Mouse (Mus musculus): ENCODE data around the gene Olfr220. TPM values are rescaled to one million over a fixed set of nuclear protein-coding genes. Genes with fewer than 3 reads are reported as not detected.

Gene Olfr220
- not detected in 2 replicates for polyA plus RNA-seq (2014; fragmentation: Nextera tagmentation; extraction: Ambion mirVana)

DNA sequence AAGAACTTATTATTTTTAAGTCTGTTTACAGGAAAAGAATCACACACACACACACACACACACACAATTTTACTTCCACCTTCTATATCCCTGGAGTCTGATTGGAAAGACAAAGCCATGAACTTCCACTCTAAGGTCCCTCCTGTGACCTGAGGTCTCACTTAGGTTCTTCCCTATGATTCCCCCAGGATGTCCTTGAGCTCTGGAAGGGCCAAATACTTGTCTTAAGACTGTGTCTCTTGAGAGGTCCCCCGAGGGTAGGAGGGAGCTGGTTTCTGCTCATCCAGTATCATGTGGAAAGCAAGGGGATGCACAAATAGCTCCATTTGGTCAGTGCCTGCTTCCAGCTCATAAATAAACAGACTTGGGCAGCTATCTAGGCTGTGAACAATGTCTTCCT is at the start of gene Olfr220:
Gene Olfr220, plus strand, starts transcription at position 301 of the 400 bp plus-strand sequence.
- 86% methylated on average over 1 of the region's 1 CpGs for WGBS
- no peaks in the 10 kb centered on the region for H3K4me1 ChIP-seq (replicated peaks; ENCODE audit: control insufficient read depth, insufficient read depth, low read length)

DNA sequence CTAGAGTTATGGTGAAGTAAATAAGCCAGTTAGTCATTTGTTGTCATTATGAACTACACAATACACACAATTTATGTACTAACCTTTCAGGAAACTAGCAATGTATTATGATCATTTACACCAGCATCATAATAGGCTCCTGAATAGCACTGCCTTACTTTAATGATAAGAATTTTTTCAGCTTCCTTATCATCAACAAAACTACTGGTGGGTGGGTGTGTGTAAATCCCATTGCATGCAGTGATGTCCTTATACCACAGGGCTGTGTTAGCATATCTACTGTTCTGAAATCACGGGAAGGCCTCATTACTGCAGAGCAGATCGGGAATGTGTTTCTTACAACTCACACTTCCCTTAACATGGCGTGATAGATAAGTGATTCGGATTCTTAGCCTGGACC is 18.9 kb upstream of the Olfr220 start:
- H3K4me2 ChIP-seq (replicated peaks), result no peak overlapping the region
- H3K9ac ChIP-seq, result no peak overlapping the region
- DNase-seq (ENCODE audit: low spot score) (no peak), ATAC-seq (ENCODE audit: low FRiP score) (no peak)
- no peaks in the 10 kb centered on the region for H3K27me3 ChIP-seq (ENCODE audit: control insufficient read depth, insufficient read depth, low read length)
- H3K36me3 ChIP-seq (replicated peaks; ENCODE audit: control insufficient read depth, insufficient read depth), result no peaks in the 10 kb centered on the region
- no peak overlapping the region for H3K4me3 ChIP-seq (replicated peaks; ENCODE audit: low read length)
- WGBS, result 93% methylated on average over 4 of the region's 4 CpGs
- H3K9me3 ChIP-seq (ENCODE audit: control insufficient read depth, low read length), result no peaks in the 10 kb centered on the region
- no peaks in the 10 kb centered on the region for H3K4me1 ChIP-seq (replicated peaks; ENCODE audit: control insufficient read depth, insufficient read depth, low read length)
- H3K27ac ChIP-seq, result no peak overlapping the region

More for the DNA sequence above, at the start of gene Olfr220:
- Histone ChIP-seq H3K9ac (no peak within 1 kb of the TSS), H3K27ac (no peak within 1 kb of the TSS), H3K9me3 (ENCODE audit: control insufficient read depth, low read length) (no peaks in the 10 kb centered on the region), H3K4me2 (replicated peaks) (no peak within 1 kb of the TSS), H3K4me3 (replicated peaks; ENCODE audit: low read length) (no peak within 1 kb of the TSS), H3K36me3 (replicated peaks; ENCODE audit: control insufficient read depth, insufficient read depth) (no peaks in the 10 kb centered on the region), H3K27me3 (ENCODE audit: control insufficient read depth, insufficient read depth, low read length) (no peaks in the 10 kb centered on the region)
- ATAC-seq (ENCODE audit: low FRiP score) (no peak), DNase-seq (ENCODE audit: low spot score) (no peak)

DNA sequence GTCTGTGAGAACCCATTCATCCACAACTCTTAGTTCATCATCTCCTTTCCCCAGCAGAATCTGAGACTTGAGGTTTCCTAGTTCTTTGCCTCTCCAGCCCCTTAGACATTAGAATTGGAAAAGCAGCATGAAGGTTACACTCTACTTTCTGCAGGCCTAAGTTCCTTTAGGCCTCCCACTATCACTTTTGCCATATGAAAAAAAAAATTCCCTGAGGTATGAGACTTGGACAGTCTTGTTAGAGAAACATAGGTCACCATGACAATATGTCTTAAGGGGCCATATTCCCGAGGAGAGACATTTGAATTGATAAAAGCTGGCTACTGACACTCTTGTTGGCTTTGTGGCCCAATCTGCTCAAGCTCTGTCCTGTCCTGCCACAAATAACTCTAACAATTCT is 18.1 kb upstream of the Olfr220 start, which contains the start of gene Olfr414:
Gene Olfr414, plus strand, starts transcription at position 301 of the 400 bp plus-strand sequence.
- H3K9me3 ChIP-seq (ENCODE audit: control insufficient read depth, low read length), result no peaks in the 10 kb centered on the region
- no peaks in the 10 kb centered on the region for H3K27me3 ChIP-seq (ENCODE audit: control insufficient read depth, insufficient read depth, low read length)
- no peak within 1 kb of the TSS for H3K4me3 ChIP-seq (replicated peaks; ENCODE audit: low read length)
- no peak within 1 kb of the TSS for H3K4me2 ChIP-seq (replicated peaks)
- no peak within 1 kb of the TSS for H3K27ac ChIP-seq
- WGBS, result 74% methylated on average over 1 of the region's 1 CpGs
- no peak for ATAC-seq (ENCODE audit: low FRiP score)
- H3K9ac ChIP-seq, result no peak within 1 kb of the TSS
- no peaks in the 10 kb centered on the region for H3K36me3 ChIP-seq (replicated peaks; ENCODE audit: control insufficient read depth, insufficient read depth)
- DNase-seq (ENCODE audit: low spot score), result no peak
- H3K4me1 ChIP-seq (replicated peaks; ENCODE audit: control insufficient read depth, insufficient read depth, low read length), result no peaks in the 10 kb centered on the region

- Histone ChIP-seq H3K27me3 (ENCODE audit: control insufficient read depth, insufficient read depth, low read length) (no peaks in the 10 kb centered on the region), H3K4me3 (replicated peaks; ENCODE audit: low read length) (no peak overlapping the region), H3K36me3 (replicated peaks; ENCODE audit: control insufficient read depth, insufficient read depth) (no peaks in the 10 kb centered on the region), H3K27ac (no peak overlapping the region), H3K4me2 (replicated peaks) (no peak overlapping the region), H3K9me3 (ENCODE audit: control insufficient read depth, low read length) (no peaks in the 10 kb centered on the region), H3K9ac (no peak overlapping the region), H3K4me1 (replicated peaks; ENCODE audit: control insufficient read depth, insufficient read depth, low read length) (no peaks in the 10 kb centered on the region)
- 63% methylated on average over 3 of the region's 3 CpGs for WGBS
- DNase-seq (ENCODE audit: low spot score), result no peak
- no peak for ATAC-seq (ENCODE audit: low FRiP score)
These were observed 15.5 kb upstream of the Olfr220 start for GRCm38 (mm10) chr1:174426180-174426986.

- WGBS, result 89% methylated on average over 1 of the region's 1 CpGs
- ATAC-seq (ENCODE audit: low FRiP score) (no peak), DNase-seq (ENCODE audit: low spot score) (no peak)
- H3K9ac ChIP-seq, result no peak overlapping the region
- no peak overlapping the region for H3K4me2 ChIP-seq (replicated peaks)
- no peaks in the 10 kb centered on the region for H3K4me1 ChIP-seq (replicated peaks; ENCODE audit: control insufficient read depth, insufficient read depth, low read length)
- H3K27me3 ChIP-seq (ENCODE audit: control insufficient read depth, insufficient read depth, low read length), result no peaks in the 10 kb centered on the region
- H3K27ac ChIP-seq, result no peak overlapping the region
- H3K9me3 ChIP-seq (ENCODE audit: control insufficient read depth, low read length), result no peaks in the 10 kb centered on the region
- no peaks in the 10 kb centered on the region for H3K36me3 ChIP-seq (replicated peaks; ENCODE audit: control insufficient read depth, insufficient read depth)
- no peak overlapping the region for H3K4me3 ChIP-seq (replicated peaks; ENCODE audit: low read length)
These were observed 14.5 kb upstream of the Olfr220 start for GRCm38 (mm10) chr1:174427402-174427801.

DNA sequence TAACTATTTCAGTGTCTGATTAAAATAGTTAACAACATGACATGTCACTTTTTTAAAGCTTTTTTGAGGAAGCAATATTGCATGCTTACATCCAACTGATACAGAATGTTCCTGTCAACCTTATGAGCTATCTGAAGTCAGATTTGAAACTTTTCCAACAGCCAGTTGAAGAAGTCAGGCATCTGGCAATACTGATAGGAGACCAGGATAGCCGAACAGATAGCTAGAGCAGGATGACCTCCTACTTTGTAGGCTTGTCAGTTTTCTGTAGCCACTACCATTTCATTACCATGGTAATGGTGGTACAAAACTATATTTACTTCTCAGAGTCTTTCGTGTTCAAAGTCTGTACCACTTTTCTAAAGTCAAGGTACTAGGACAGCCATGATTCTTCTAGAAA is 13.5 kb upstream of the Olfr220 start:
- Histone ChIP-seq H3K27me3 (ENCODE audit: control insufficient read depth, insufficient read depth, low read length) (no peaks in the 10 kb centered on the region), H3K36me3 (replicated peaks; ENCODE audit: control insufficient read depth, insufficient read depth) (no peaks in the 10 kb centered on the region), H3K4me1 (replicated peaks; ENCODE audit: control insufficient read depth, insufficient read depth, low read length) (no peaks in the 10 kb centered on the region), H3K27ac (no peak overlapping the region), H3K4me3 (replicated peaks; ENCODE audit: low read length) (no peak overlapping the region), H3K9ac (no peak overlapping the region), H3K9me3 (ENCODE audit: control insufficient read depth, low read length) (no peaks in the 10 kb centered on the region), H3K4me2 (replicated peaks) (no peak overlapping the region)
- WGBS, result 92% methylated on average over 2 of the region's 2 CpGs
- DNase-seq (ENCODE audit: low spot score) (no peak), ATAC-seq (ENCODE audit: low FRiP score) (no peak)

DNA sequence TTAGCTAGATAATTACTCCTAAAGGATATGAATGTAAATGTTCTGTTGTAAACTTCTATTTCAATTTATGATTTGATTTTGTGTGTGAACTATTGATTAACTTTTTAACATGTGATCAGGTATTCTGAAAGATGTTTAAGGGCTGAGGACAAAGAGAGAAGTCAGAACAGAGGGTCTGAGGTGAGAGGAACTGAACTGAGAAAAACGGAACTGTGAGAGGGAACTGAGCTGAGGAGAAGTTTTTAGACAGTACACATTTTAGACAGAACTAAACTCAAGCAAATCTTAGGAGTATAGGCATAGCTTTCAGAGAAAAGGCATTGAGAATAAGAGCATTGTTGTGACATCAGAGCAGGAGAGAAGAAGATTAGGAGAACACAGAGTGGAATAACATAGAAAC is 7.8 kb upstream of the Olfr220 start:
- DNase-seq (ENCODE audit: low spot score) (no peak), ATAC-seq (ENCODE audit: low FRiP score) (no peak)
- no peak overlapping the region for H3K4me3 ChIP-seq (replicated peaks; ENCODE audit: low read length)
- WGBS, result 68% methylated on average over 1 of the region's 1 CpGs
- H3K4me1 ChIP-seq (replicated peaks; ENCODE audit: control insufficient read depth, insufficient read depth, low read length), result no peaks in the 10 kb centered on the region
- no peak overlapping the region for H3K4me2 ChIP-seq (replicated peaks)
- no peaks in the 10 kb centered on the region for H3K9me3 ChIP-seq (ENCODE audit: control insufficient read depth, low read length)
- no peaks in the 10 kb centered on the region for H3K27me3 ChIP-seq (ENCODE audit: control insufficient read depth, insufficient read depth, low read length)
- H3K36me3 ChIP-seq (replicated peaks; ENCODE audit: control insufficient read depth, insufficient read depth), result no peaks in the 10 kb centered on the region
- no peak overlapping the region for H3K27ac ChIP-seq
- no peak overlapping the region for H3K9ac ChIP-seq

- 92% methylated on average over 2 of the region's 2 CpGs for WGBS
- no peaks in the 10 kb centered on the region for H3K36me3 ChIP-seq (replicated peaks; ENCODE audit: control insufficient read depth, insufficient read depth)
- H3K4me3 ChIP-seq (replicated peaks; ENCODE audit: low read length), result no peak overlapping the region
These were observed 13.2 kb downstream of the Olfr220 start for GRCm38 (mm10) chr1:174455100-174455499.

DNA sequence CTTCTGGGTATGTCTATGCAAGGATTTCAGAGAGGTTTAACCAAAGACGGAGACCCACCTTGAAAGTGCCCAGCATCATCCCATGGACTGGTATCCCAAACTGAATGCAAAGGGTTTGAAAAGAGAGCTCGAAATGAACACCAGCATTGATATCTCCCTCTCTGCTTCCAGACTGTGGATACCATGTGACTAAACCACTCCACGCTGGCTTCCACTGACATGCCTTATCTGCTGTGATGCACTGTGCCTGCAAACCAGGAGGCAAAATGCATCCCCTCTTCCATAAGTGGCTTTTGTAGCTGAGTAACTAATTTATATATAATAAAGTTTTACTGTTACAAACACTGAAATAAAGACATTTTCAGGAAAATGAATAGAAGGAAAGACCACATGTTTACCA is 23.5 kb downstream of the Olfr220 start:
- H3K4me1 ChIP-seq (replicated peaks; ENCODE audit: control insufficient read depth, insufficient read depth, low read length), result no peaks in the 10 kb centered on the region
- no peak overlapping the region for H3K4me2 ChIP-seq (replicated peaks)
- DNase-seq (ENCODE audit: low spot score) (no peak), ATAC-seq (ENCODE audit: low FRiP score) (no peak)
- H3K9me3 ChIP-seq (ENCODE audit: control insufficient read depth, low read length), result no peaks in the 10 kb centered on the region
- H3K4me3 ChIP-seq (replicated peaks; ENCODE audit: low read length), result no peak overlapping the region
- no peaks in the 10 kb centered on the region for H3K36me3 ChIP-seq (replicated peaks; ENCODE audit: control insufficient read depth, insufficient read depth)
- no peak overlapping the region for H3K27ac ChIP-seq
- no peak overlapping the region for H3K9ac ChIP-seq
- 90% methylated on average over 3 of the region's 3 CpGs for WGBS
- H3K27me3 ChIP-seq (ENCODE audit: control insufficient read depth, insufficient read depth, low read length), result no peaks in the 10 kb centered on the region

More at GRCm38 (mm10) chr1:174455100-174455499, 13.2 kb downstream of the Olfr220 start:
- H3K27me3 ChIP-seq (ENCODE audit: control insufficient read depth, insufficient read depth, low read length), result no peaks in the 10 kb centered on the region
- H3K27ac ChIP-seq, result no peak overlapping the region
- ATAC-seq (ENCODE audit: low FRiP score) (no peak), DNase-seq (ENCODE audit: low spot score) (no peak)
- H3K9me3 ChIP-seq (ENCODE audit: control insufficient read depth, low read length), result no peaks in the 10 kb centered on the region
- H3K9ac ChIP-seq, result no peak overlapping the region
- H3K4me1 ChIP-seq (replicated peaks; ENCODE audit: control insufficient read depth, insufficient read depth, low read length), result no peaks in the 10 kb centered on the region
- H3K4me2 ChIP-seq (replicated peaks), result no peak overlapping the region
